Mouse (Mus musculus): ENCODE measurements around the gene Gdpd2. TPM values are rescaled to one million over a fixed set of nuclear protein-coding genes. Genes with fewer than 3 reads are reported as not detected.
A peak's percentile ranks its signal among the peaks of the same experiment; 100 is the strongest.

Gene Gdpd2
- polyA plus RNA-seq, 1 experiment from 2014 or later: 0.49 TPM

DNA sequence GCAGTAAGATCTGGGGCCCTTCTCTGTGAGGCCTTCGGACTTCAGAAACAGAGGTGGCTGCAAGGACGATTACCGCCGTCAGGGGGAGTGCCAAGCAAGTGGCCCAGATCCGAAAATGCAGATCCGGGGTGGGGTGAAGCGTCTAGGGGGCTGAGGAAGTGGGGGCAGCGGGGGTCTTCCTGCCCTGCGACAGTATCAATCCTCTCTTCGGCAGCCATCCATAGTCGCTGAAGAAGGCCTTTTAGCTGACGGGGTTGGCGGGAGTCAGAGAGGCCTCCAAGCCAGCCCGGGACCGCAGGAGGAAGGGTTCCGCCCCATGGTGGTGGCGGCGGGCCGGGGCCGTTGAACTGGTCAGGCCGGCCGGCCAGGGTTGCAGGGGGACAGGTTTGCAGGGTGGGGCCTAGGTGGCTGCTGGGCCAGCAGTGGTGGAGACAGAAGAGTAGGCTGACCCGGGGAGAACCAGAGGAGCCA lies 44.7 kb downstream of the Gdpd2 start:
- 15% methylated on average over 22 of the region's 23 CpGs for WGBS
- peak overlapping the region; percentile 27; the same call in 1 of the 2 replicates for H3K27ac ChIP-seq (ENCODE audit: low read length)
- no peaks in the 10 kb centered on the region for H3K36me3 ChIP-seq (ENCODE audit: control insufficient read depth, insufficient read depth, low read length)
- 0 out of 2 replicates have a peak, but pooled peaks cover 3% of the 10 kb centered on the region for H3K4me1 ChIP-seq (replicated peaks; ENCODE audit: control insufficient read depth, insufficient read depth, low read length)
- peak overlapping the region; percentile 57 for H3K4me3 ChIP-seq (ENCODE audit: low read length)
- no peaks in the 10 kb centered on the region for H3K9me3 ChIP-seq (ENCODE audit: control insufficient read depth, low read length)
- H3K27me3 ChIP-seq (ENCODE audit: control insufficient read depth, insufficient read depth, low read depth, low read length): no peaks in the 10 kb centered on the region
- peak overlapping the region; percentile 60 for H3K4me2 ChIP-seq (ENCODE audit: low read depth, low read length)
- peak overlapping the region; percentile 74 for H3K9ac ChIP-seq (ENCODE audit: low read length)
- ATAC-seq (ENCODE audit: low read depth): peak; percentile 67

DNA sequence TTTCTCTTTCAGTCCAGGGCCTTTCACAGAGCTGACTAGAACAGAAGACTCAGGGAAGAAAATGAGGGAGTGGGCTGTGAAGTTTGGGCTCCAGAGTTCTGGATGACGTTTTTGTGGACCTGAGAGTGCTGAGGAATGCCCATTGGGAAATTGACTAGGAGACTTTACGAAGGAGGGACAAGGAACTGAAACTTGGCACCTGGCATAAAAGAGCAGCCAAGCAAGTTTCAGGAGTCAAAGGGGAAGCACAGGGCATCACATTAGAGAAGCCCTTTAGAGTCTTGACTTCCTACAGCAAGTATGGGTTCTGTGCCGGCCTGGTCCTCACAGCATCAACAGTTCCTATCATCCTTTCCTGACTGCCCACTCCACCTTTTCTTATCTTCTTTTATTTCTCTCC lies 45.7 kb downstream of the Gdpd2 start:
- Histone ChIP-seq H3K36me3 (ENCODE audit: control insufficient read depth, insufficient read depth, low read length) (no peaks in the 10 kb centered on the region), H3K27ac (ENCODE audit: low read length) (no peak overlapping the region), H3K4me2 (ENCODE audit: low read depth, low read length) (no peak overlapping the region), H3K4me3 (ENCODE audit: low read length) (no peak overlapping the region), H3K9me3 (ENCODE audit: control insufficient read depth, low read length) (no peaks in the 10 kb centered on the region), H3K9ac (ENCODE audit: low read length) (no peak overlapping the region), H3K4me1 (replicated peaks; ENCODE audit: control insufficient read depth, insufficient read depth, low read length) (0 out of 2 replicates have a peak, but pooled peaks cover 3% of the 10 kb centered on the region), H3K27me3 (ENCODE audit: control insufficient read depth, insufficient read depth, low read depth, low read length) (no peaks in the 10 kb centered on the region)
- ATAC-seq (ENCODE audit: low read depth): no peak
- WGBS: 75% methylated on average over 3 of the region's 3 CpGs

DNA sequence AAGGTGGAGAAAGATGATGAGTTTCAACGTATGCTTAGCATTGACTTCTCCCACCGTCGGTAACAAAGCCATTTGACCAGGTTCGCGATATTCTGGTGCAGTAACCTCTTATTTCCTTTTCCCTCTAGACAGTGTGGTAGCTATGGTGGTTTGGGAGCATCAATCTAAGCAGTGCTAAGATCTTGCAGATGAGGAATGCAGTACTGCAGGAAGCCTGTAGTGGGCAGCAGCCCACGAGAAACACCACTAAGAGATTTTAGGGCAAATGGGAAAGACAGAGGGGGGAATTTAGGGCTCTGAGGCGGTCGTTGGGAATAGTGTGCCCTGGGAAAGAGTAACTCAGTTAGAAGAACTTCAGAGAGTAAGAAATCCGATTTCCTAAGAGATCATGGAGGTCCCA lies 46.8 kb downstream of the Gdpd2 start:
- peak; percentile 44 for ATAC-seq (ENCODE audit: low read depth)

DNA sequence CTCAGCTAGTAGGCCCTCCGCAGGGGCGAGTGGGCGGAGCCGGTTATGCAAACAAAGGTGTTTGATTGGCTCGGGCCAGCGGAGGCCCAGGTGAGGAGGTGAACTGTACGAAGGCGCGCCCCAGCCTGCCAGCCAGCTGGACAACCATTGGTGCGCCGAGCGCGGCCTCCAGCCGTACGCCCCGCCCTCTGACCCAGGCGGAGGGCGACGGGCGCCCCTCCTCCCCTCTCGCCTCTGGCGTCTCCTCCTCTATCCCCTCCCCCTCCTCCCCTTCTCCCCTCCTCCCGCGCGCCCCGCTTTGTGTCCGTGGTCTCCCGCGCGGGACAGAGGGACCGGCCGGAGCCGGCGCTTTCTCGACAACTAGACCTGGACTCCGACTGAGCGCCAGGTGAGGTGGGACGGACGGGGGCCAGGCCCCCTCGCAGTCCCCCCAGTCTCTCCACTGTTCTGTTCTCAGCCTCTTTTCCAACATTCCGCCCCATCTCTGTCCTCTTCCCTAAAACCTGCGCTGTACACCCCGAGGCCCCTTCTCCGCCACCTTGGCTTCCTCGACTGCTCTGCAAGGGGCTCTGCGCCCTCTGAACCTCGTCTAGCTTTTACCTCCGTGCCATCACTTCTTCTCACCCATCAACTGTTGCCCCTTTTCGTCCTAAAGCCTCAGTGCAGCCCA lies 47.4 kb downstream of the Gdpd2 start:
- 18% methylated on average over 27 of the region's 49 CpGs for WGBS

More for the DNA sequence above, 46.8 kb downstream of the Gdpd2 start:
- Histone ChIP-seq H3K9ac (ENCODE audit: low read length) (no peak overlapping the region), H3K27me3 (ENCODE audit: control insufficient read depth, insufficient read depth, low read depth, low read length) (no peaks in the 10 kb centered on the region), H3K9me3 (ENCODE audit: control insufficient read depth, low read length) (no peaks in the 10 kb centered on the region), H3K4me2 (ENCODE audit: low read depth, low read length) (peak overlapping the region; percentile 61), H3K27ac (ENCODE audit: low read length) (peak overlapping the region; percentile 73; the same call in 1 of the 2 replicates), H3K36me3 (ENCODE audit: control insufficient read depth, insufficient read depth, low read length) (no peaks in the 10 kb centered on the region), H3K4me1 (replicated peaks; ENCODE audit: control insufficient read depth, insufficient read depth, low read length) (0 out of 2 replicates have a peak, but pooled peaks cover 3% of the 10 kb centered on the region), H3K4me3 (ENCODE audit: low read length) (peak overlapping the region; percentile 61)
- WGBS: 13% methylated on average over 9 of the region's 9 CpGs

DNA sequence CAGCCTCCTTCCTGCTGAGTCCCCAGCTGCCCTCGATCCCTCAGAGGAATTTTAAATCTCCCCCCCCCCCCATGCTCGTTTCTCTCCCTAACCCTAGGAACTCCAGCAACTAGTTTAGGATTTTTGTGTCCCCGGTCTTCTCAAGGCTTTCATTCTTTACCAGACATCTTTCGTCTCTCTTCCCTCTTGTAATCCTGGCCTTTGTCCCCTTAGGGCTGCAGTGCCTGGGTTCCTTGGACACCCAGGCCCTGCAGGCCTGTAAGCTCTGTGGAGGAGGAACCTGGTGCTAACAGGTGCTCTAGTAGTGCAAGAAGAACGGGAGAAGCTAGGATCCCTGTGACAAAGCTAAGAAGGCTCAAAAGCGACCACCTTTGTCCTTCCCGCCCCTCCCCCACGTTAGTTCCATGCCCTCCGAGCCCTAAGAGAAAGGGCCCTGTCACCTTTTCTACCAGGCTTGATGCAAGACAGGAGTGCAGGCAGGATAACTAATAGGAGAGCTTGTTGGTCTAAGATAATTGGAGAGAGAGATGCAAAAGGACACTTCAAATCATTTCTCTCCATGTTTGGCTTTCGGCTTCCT lies 48.1 kb downstream of the Gdpd2 start:
- Histone ChIP-seq H3K27ac (ENCODE audit: low read length) (peak overlapping the region; percentile 73), H3K4me3 (ENCODE audit: low read length) (peak overlapping the region; percentile 61), H3K36me3 (ENCODE audit: control insufficient read depth, insufficient read depth, low read length) (no peaks in the 10 kb centered on the region), H3K4me1 (replicated peaks; ENCODE audit: control insufficient read depth, insufficient read depth, low read length) (0 out of 2 replicates have a peak, but pooled peaks cover 3% of the 10 kb centered on the region), H3K4me2 (ENCODE audit: low read depth, low read length) (peak overlapping the region; percentile 61), H3K9me3 (ENCODE audit: control insufficient read depth, low read length) (no peaks in the 10 kb centered on the region), H3K27me3 (ENCODE audit: control insufficient read depth, insufficient read depth, low read depth, low read length) (no peaks in the 10 kb centered on the region), H3K9ac (ENCODE audit: low read length) (peak overlapping the region; percentile 73)
- 25% methylated on average over 10 of the region's 10 CpGs for WGBS
- ATAC-seq (ENCODE audit: low read depth): no peak

More for the DNA sequence above, 47.4 kb downstream of the Gdpd2 start:
- peak; percentile 95 for ATAC-seq (ENCODE audit: low read depth)
- peak overlapping the region; percentile 61 for H3K4me2 ChIP-seq (ENCODE audit: low read depth, low read length)
- H3K9me3 ChIP-seq (ENCODE audit: control insufficient read depth, low read length): no peaks in the 10 kb centered on the region
- H3K4me3 ChIP-seq (ENCODE audit: low read length): peak overlapping the region; percentile 61
- H3K36me3 ChIP-seq (ENCODE audit: control insufficient read depth, insufficient read depth, low read length): no peaks in the 10 kb centered on the region
- H3K9ac ChIP-seq (ENCODE audit: low read length): peak overlapping the region; percentile 73
- H3K27me3 ChIP-seq (ENCODE audit: control insufficient read depth, insufficient read depth, low read depth, low read length): no peaks in the 10 kb centered on the region
- H3K27ac ChIP-seq (ENCODE audit: low read length): peak overlapping the region; percentile 73
- H3K4me1 ChIP-seq (replicated peaks; ENCODE audit: control insufficient read depth, insufficient read depth, low read length): 0 out of 2 replicates have a peak, but pooled peaks cover 3% of the 10 kb centered on the region

DNA sequence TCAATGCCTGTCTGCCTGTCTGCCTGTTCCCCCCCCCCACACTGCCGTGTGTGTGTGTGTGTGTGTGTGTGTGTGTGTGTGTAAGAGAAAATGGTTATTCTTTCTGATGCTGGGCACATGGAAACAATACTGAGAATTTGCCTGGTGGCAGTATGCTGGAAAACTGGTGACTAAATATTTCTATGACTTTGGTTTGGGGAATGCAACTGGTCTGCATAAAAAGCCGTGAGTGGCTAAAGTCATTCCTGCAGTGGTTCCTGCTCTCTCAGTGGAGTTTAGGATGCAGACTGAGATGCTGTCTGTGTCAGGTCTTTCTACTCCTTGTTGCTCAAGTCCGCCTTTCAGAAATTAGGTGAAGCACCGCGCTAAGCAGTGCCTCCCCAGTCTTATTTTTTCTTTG lies 48.7 kb downstream of the Gdpd2 start:
- H3K9ac ChIP-seq (ENCODE audit: low read length): peak overlapping the region; percentile 73; the same call in 1 of the 2 replicates
- peak overlapping the region; percentile 61 for H3K4me3 ChIP-seq (ENCODE audit: low read length)
- no peaks in the 10 kb centered on the region for H3K27me3 ChIP-seq (ENCODE audit: control insufficient read depth, insufficient read depth, low read depth, low read length)
- no peak overlapping the region for H3K27ac ChIP-seq (ENCODE audit: low read length)
- 0 out of 2 replicates have a peak, but pooled peaks cover 3% of the 10 kb centered on the region for H3K4me1 ChIP-seq (replicated peaks; ENCODE audit: control insufficient read depth, insufficient read depth, low read length)
- H3K36me3 ChIP-seq (ENCODE audit: control insufficient read depth, insufficient read depth, low read length): no peaks in the 10 kb centered on the region
- no peak for ATAC-seq (ENCODE audit: low read depth)
- H3K9me3 ChIP-seq (ENCODE audit: control insufficient read depth, low read length): no peaks in the 10 kb centered on the region
- H3K4me2 ChIP-seq (ENCODE audit: low read depth, low read length): peak overlapping the region; percentile 61
- WGBS: 31% methylated on average over 5 of the region's 5 CpGs

Other genes starting within 250 kb of the Gdpd2 start
- 37.4 and 39.5 TPM in 2 replicates for gene Igbp1, start 235.6 kb upstream of the Gdpd2 start, polyA plus RNA-seq (2015; fragmentation: Nextera tagmentation; extraction: Ambion mirVana)
- not detected in 2 replicates for gene Dgat2l6, start 205.0 kb upstream of the Gdpd2 start, polyA plus RNA-seq (2015; fragmentation: Nextera tagmentation; extraction: Ambion mirVana)
- not detected in 2 replicates for gene Awat1, start 157.6 kb upstream of the Gdpd2 start, polyA plus RNA-seq (2015; fragmentation: Nextera tagmentation; extraction: Ambion mirVana)
- gene P2ry4, start 135.0 kb upstream of the Gdpd2 start, polyA plus RNA-seq (2015; fragmentation: Nextera tagmentation; extraction: Ambion mirVana): 0.15 TPM in 1 of 2 replicates, not detected in the other
- not detected in 2 replicates for gene Arr3, start 124.4 kb upstream of the Gdpd2 start, polyA plus RNA-seq (2015; fragmentation: Nextera tagmentation; extraction: Ambion mirVana)
- gene Kif4, start 104.1 kb upstream of the Gdpd2 start, polyA plus RNA-seq (2015; fragmentation: Nextera tagmentation; extraction: Ambion mirVana): 33.2 and 33.5 TPM in 2 replicates
- gene Pdzd11, start 103.3 kb upstream of the Gdpd2 start, polyA plus RNA-seq (2015; fragmentation: Nextera tagmentation; extraction: Ambion mirVana): 99.3 and 103 TPM in 2 replicates
- gene Dlg3, start 37.8 kb downstream of the Gdpd2 start, polyA plus RNA-seq (2015; fragmentation: Nextera tagmentation; extraction: Ambion mirVana): 6.7 and 6.9 TPM in 2 replicates